Mouse (Mus musculus) kidney, postnatal 0 days (tissue): ENCODE results near the gene Pcgf3. TPM values are rescaled to one million over a fixed set of nuclear protein-coding genes. Genes with fewer than 3 reads are reported as not detected.

Experiments used
- ATAC-seq: fragments of 200-750 bp; cut with Nextera tagmentation; replicated peaks from 2 replicates; pipeline ENCODE4 v1.8.0; 2017; ENCODE audit warnings: low read depth, moderate number of reproducible peaks, moderate TSS enrichment, moderate library complexity; ENCODE audit not compliant: low FRiP score
- DNase-seq: peaks from one replicate; pipeline ENCODE4 v3.0.0-alpha.2; 2016; ENCODE audit warnings: low spot score
- H3K27ac ChIP-seq: fragments of 300-500 bp; sonication (generic); 2 replicates; pipeline ENCODE4 v1.5.1; 2014; ENCODE audit warnings: mild to moderate bottlenecking
- H3K27me3 ChIP-seq: fragments of 300-500 bp; sonication (generic); 2 replicates; pipeline ENCODE4 v1.6.1; 2014; ENCODE audit warnings: low read length, mixed read lengths; ENCODE audit not compliant: insufficient read depth
- H3K36me3 ChIP-seq: fragments of 300-500 bp; sonication (generic); 2 replicates; pipeline ENCODE4 v1.6.1; 2014; ENCODE audit warnings: low read length, mixed read lengths; ENCODE audit not compliant: insufficient read depth
- H3K4me1 ChIP-seq: fragments of 300-500 bp; sonication (generic); replicated peaks from 2 replicates; pipeline ENCODE4 v1.6.1; 2014; ENCODE audit warnings: antibody characterized with exemption, low read length, mixed read lengths; ENCODE audit not compliant: insufficient read depth
- H3K4me2 ChIP-seq: fragments of 300-500 bp; sonication (generic); 2 replicates; pipeline ENCODE4 v1.6.1; 2014; ENCODE audit warnings: mild to moderate bottlenecking, low read length, moderate library complexity, mixed read lengths
- H3K4me3 ChIP-seq: fragments of 300-500 bp; sonication (generic); replicated peaks from 2 replicates; pipeline ENCODE4 v1.5.1; 2014; ENCODE audit warnings: low read depth, low read length
- H3K9ac ChIP-seq: fragments of 300-500 bp; sonication (generic); 2 replicates; pipeline ENCODE4 v1.6.1; 2014; ENCODE audit warnings: low read depth, low read length
- H3K9me3 ChIP-seq: fragments of 300-500 bp; sonication (generic); replicated peaks from 2 replicates; pipeline ENCODE4 v1.6.1; 2016; ENCODE audit warnings: low read length, inconsistent platforms, mixed read lengths
- CTCF ChIP-seq: IDR thresholded peaks from 2 replicates; pipeline ENCODE4 v1.5.1; 2016; ENCODE audit warnings: antibody characterized with exemption, low read depth, mild to moderate bottlenecking, moderate library complexity
- WGBS: fragments of 180-500 bp; shearing (Covaris S2); extraction: QIAGEN DNeasy Blood & Tissue Kit; methylation state at CpG from one replicate; pipeline ENCODE4 v1.1.7; 2014; 5-methylcytosine and 5-hydroxymethylcytosine counted together
- polyA plus RNA-seq: library from polyadenylated mRNA; unstranded; fragments of >200 nt; fragmentation: Nextera tagmentation; extraction: Ambion mirVana; gene quantifications from 2 replicates; pipeline ENCODE4 v1.2.1, GENCODE M21; 2015

The Pcgf3 gene
- polyA plus RNA-seq, 1 experiment from 2014 or later: 12.5 TPM

- WGBS: under 1% methylated on average over 42 of the region's 42 CpGs
- H3K36me3 ChIP-seq: 0 out of 2 replicates have a peak, but pooled peaks cover 16% of the 10 kb centered on the region
- peak within 1 kb of the TSS; percentile 64 for H3K4me2 ChIP-seq
- peak within 1 kb of the TSS; percentile 90 for H3K9ac ChIP-seq
- peak; percentile 89 for ATAC-seq
- no peaks in the 10 kb centered on the region for H3K4me1 ChIP-seq
- no peaks in the 10 kb centered on the region for H3K9me3 ChIP-seq
- TF ChIP-seq CTCF: peak; percentile 96
- H3K4me3 ChIP-seq: peak within 1 kb of the TSS; percentile 94
- H3K27me3 ChIP-seq: no peaks in the 10 kb centered on the region
- peak; percentile 96 for DNase-seq
- H3K27ac ChIP-seq: peak within 1 kb of the TSS; percentile 72
Observed at GRCm38 (mm10) chr5:108433804-108434587, 27.0 kb upstream of the Pcgf3 start, which contains the start of gene Atp5k. Atp5k (minus strand) TSS chr5:108434448.

- no peak for TF ChIP-seq CTCF
- ATAC-seq (no peak), DNase-seq (no peak)
- H3K36me3 ChIP-seq: 0 out of 2 replicates have a peak, but pooled peaks cover 3% of the 10 kb centered on the region
- H3K4me3 ChIP-seq: no peak overlapping the region
- H3K9me3 ChIP-seq: no peaks in the 10 kb centered on the region
- H3K27me3 ChIP-seq: no peaks in the 10 kb centered on the region
- no peak overlapping the region for H3K4me2 ChIP-seq
- H3K9ac ChIP-seq: no peak overlapping the region
- H3K4me1 ChIP-seq: no peaks in the 10 kb centered on the region
- H3K27ac ChIP-seq: no peak overlapping the region
- 61% methylated on average over 2 of the region's 2 CpGs for WGBS
Observed at GRCm38 (mm10) chr5:108436101-108436500, 24.9 kb upstream of the Pcgf3 start.

- TF ChIP-seq CTCF: no peak
- no peaks in the 10 kb centered on the region for H3K27me3 ChIP-seq
- no peak overlapping the region for H3K9ac ChIP-seq
- H3K36me3 ChIP-seq: no peaks in the 10 kb centered on the region
- ATAC-seq (no peak), DNase-seq (no peak)
- 85% methylated on average over 3 of the region's 3 CpGs for WGBS
- H3K4me3 ChIP-seq: no peak overlapping the region
- H3K27ac ChIP-seq: no peak overlapping the region
- H3K4me1 ChIP-seq: 0 out of 2 replicates have a peak, but pooled peaks cover 6% of the 10 kb centered on the region
- no peak overlapping the region for H3K4me2 ChIP-seq
- H3K9me3 ChIP-seq: no peaks in the 10 kb centered on the region
Observed at GRCm38 (mm10) chr5:108446973-108447372, 14.1 kb upstream of the Pcgf3 start.

- Histone ChIP-seq H3K4me3 (no peak overlapping the region), H3K4me2 (peak overlapping the region; percentile 55; the same call in 1 of the 2 replicates), H3K36me3 (no peaks in the 10 kb centered on the region), H3K27ac (no peak overlapping the region), H3K9ac (no peak overlapping the region), H3K4me1 (0 out of 2 replicates have a peak, but pooled peaks cover 6% of the 10 kb centered on the region), H3K27me3 (no peaks in the 10 kb centered on the region), H3K9me3 (no peaks in the 10 kb centered on the region)
- WGBS: 84% methylated on average over 7 of the region's 7 CpGs
- no peak for TF ChIP-seq CTCF
- no peak for ATAC-seq
- DNase-seq: no peak
Observed at GRCm38 (mm10) chr5:108447857-108448256, 13.2 kb upstream of the Pcgf3 start.

- WGBS: 7% methylated on average over 24 of the region's 24 CpGs
- no peak for TF ChIP-seq CTCF
- peak; percentile 95 for ATAC-seq
Observed at GRCm38 (mm10) chr5:108448785-108449668, 12.0 kb upstream of the Pcgf3 start, which contains the start of gene Mfsd7a. Mfsd7a (minus strand) TSS chr5:108448891.

More at GRCm38 (mm10) chr5:108448785-108449668, 12.0 kb upstream of the Pcgf3 start, which contains the start of gene Mfsd7a:
- Histone ChIP-seq H3K27ac (peak within 1 kb of the TSS; percentile 48; the same call in 1 of the 2 replicates), H3K4me1 (0 out of 2 replicates have a peak, but pooled peaks cover 6% of the 10 kb centered on the region), H3K4me3 (peak within 1 kb of the TSS; percentile 30), H3K36me3 (no peaks in the 10 kb centered on the region), H3K9ac (peak within 1 kb of the TSS; percentile 47; the same call in 1 of the 2 replicates), H3K4me2 (peak within 1 kb of the TSS; percentile 55), H3K9me3 (no peaks in the 10 kb centered on the region), H3K27me3 (no peaks in the 10 kb centered on the region)
- peak; percentile 87 for DNase-seq
